Mouse (Mus musculus) heart, embryonic 15.5 days (tissue): ENCODE results near the gene Izumo2. TPM values are rescaled to one million over a fixed set of nuclear protein-coding genes. Genes with fewer than 3 reads are reported as not detected.

Experiments used
- ATAC-seq: fragments of 200-750 bp; cut with Nextera tagmentation; replicated peaks from 2 replicates; pipeline ENCODE4 v1.8.0; 2017; ENCODE audit warnings: low read depth, moderate TSS enrichment; ENCODE audit not compliant: insufficient number of reproducible peaks, insufficient read depth, low FRiP score
- H3K27ac ChIP-seq: fragments of 300-500 bp; sonication (generic); 2 replicates; pipeline ENCODE4 v1.5.1; 2015; ENCODE audit warnings: mild to moderate bottlenecking, inconsistent platforms
- H3K27me3 ChIP-seq: fragments of 300-500 bp; sonication (generic); 2 replicates; pipeline ENCODE4 v1.6.1; 2015; ENCODE audit warnings: inconsistent platforms
- H3K36me3 ChIP-seq: fragments of 300-500 bp; sonication (generic); 2 replicates; pipeline ENCODE4 v1.6.1; 2015; ENCODE audit warnings: mild to moderate bottlenecking, inconsistent platforms
- H3K4me1 ChIP-seq: fragments of 300-500 bp; sonication (generic); replicated peaks from 2 replicates; pipeline ENCODE4 v1.6.1; 2015; ENCODE audit warnings: inconsistent platforms
- H3K4me2 ChIP-seq: fragments of 300-500 bp; sonication (generic); 2 replicates; pipeline ENCODE4 v1.6.1; 2015; ENCODE audit warnings: inconsistent platforms, mild to moderate bottlenecking, moderate library complexity
- H3K4me3 ChIP-seq: fragments of 300-500 bp; sonication (generic); 2 replicates; pipeline ENCODE4 v1.5.1; 2015; ENCODE audit warnings: mild to moderate bottlenecking, inconsistent platforms
- H3K9ac ChIP-seq: fragments of 300-500 bp; sonication (generic); 2 replicates; pipeline ENCODE4 v1.6.1; 2015; ENCODE audit warnings: mild to moderate bottlenecking, inconsistent platforms
- H3K9me3 ChIP-seq: fragments of 300-500 bp; sonication (generic); replicated peaks from 2 replicates; pipeline ENCODE4 v1.6.1; 2016; ENCODE audit warnings: inconsistent platforms
- WGBS: fragments of 180-500 bp; shearing (Covaris S2); methylation state at CpG from one replicate; pipeline ENCODE4 v1.1.7; 2015; ENCODE audit warnings: mixed read lengths; 5-methylcytosine and 5-hydroxymethylcytosine counted together
- polyA plus RNA-seq: library from polyadenylated mRNA; unstranded; fragments of >200 nt; fragmentation: Nextera tagmentation; extraction: Ambion mirVana; gene quantifications from 2 replicates; pipeline ENCODE4 v1.2.1, GENCODE M21; 2015

Gene Izumo2
- polyA plus RNA-seq, 1 experiment from 2014 or later: not detected

- Histone ChIP-seq H3K27me3 (peaks cover 17% of the 10 kb centered on the region), H3K9ac (no peak overlapping the region), H3K27ac (no peak overlapping the region), H3K36me3 (no peaks in the 10 kb centered on the region), H3K9me3 (no peaks in the 10 kb centered on the region), H3K4me2 (no peak overlapping the region), H3K4me1 (peaks cover 10% of the 10 kb centered on the region), H3K4me3 (no peak overlapping the region)
- no peak for ATAC-seq
- WGBS: 71% methylated on average over 6 of the region's 6 CpGs
These were observed 33.4 kb upstream of the Izumo2 start for GRCm38 (mm10) chr7:44675171-44675570.

GRCm38 (mm10) chr7:44676126-44676525, 32.4 kb upstream of the Izumo2 start:
- no peak overlapping the region for H3K4me3 ChIP-seq
- 52% methylated on average over 4 of the region's 4 CpGs for WGBS
- H3K9me3 ChIP-seq: no peaks in the 10 kb centered on the region
- peaks cover 8% of the 10 kb centered on the region for H3K27me3 ChIP-seq
- no peaks in the 10 kb centered on the region for H3K36me3 ChIP-seq
- H3K27ac ChIP-seq: no peak overlapping the region
- ATAC-seq: no peak
- H3K9ac ChIP-seq: no peak overlapping the region
- peaks cover 3% of the 10 kb centered on the region for H3K4me1 ChIP-seq
- no peak overlapping the region for H3K4me2 ChIP-seq

- no peak for ATAC-seq
- Histone ChIP-seq H3K9ac (no peak overlapping the region), H3K27ac (no peak overlapping the region), H3K27me3 (peaks cover 5% of the 10 kb centered on the region), H3K9me3 (no peaks in the 10 kb centered on the region), H3K4me1 (no peaks in the 10 kb centered on the region), H3K36me3 (no peaks in the 10 kb centered on the region), H3K4me2 (no peak overlapping the region), H3K4me3 (no peak overlapping the region)
- 56% methylated on average over 2 of the region's 2 CpGs for WGBS
These were observed 31.9 kb upstream of the Izumo2 start for GRCm38 (mm10) chr7:44676611-44677010.

- Histone ChIP-seq H3K4me1 (peaks cover 8% of the 10 kb centered on the region), H3K4me3 (no peak overlapping the region), H3K9me3 (no peaks in the 10 kb centered on the region), H3K4me2 (no peak overlapping the region), H3K36me3 (no peaks in the 10 kb centered on the region), H3K27ac (no peak overlapping the region), H3K27me3 (no peaks in the 10 kb centered on the region; the same call in 1 of the 2 replicates), H3K9ac (no peak overlapping the region)
- 72% methylated on average over 8 of the region's 8 CpGs for WGBS
- no peak for ATAC-seq
These were observed 24.9 kb upstream of the Izumo2 start for GRCm38 (mm10) chr7:44683656-44684055.

- no peak overlapping the region; the same call in 1 of the 2 replicates for H3K4me2 ChIP-seq
- ATAC-seq: peak; percentile 54; the same call in 1 of the 2 replicates
- H3K9me3 ChIP-seq: no peaks in the 10 kb centered on the region
- 49% methylated on average over 16 of the region's 17 CpGs for WGBS
- no peaks in the 10 kb centered on the region for H3K36me3 ChIP-seq
- H3K27me3 ChIP-seq: no peaks in the 10 kb centered on the region; the same call in 1 of the 2 replicates
- no peak overlapping the region for H3K27ac ChIP-seq
- H3K4me1 ChIP-seq: peaks cover 8% of the 10 kb centered on the region
- H3K4me3 ChIP-seq: no peak overlapping the region
- no peak overlapping the region for H3K9ac ChIP-seq
These were observed 22.8 kb upstream of the Izumo2 start for GRCm38 (mm10) chr7:44685531-44686402.

- 69% methylated on average over 3 of the region's 3 CpGs for WGBS
These were observed 19.7 kb upstream of the Izumo2 start for GRCm38 (mm10) chr7:44688890-44689289.

GRCm38 (mm10) chr7:44689331-44689730, 19.2 kb upstream of the Izumo2 start:
- no peak overlapping the region for H3K9ac ChIP-seq
- no peak overlapping the region for H3K4me3 ChIP-seq
- H3K9me3 ChIP-seq: no peaks in the 10 kb centered on the region
- no peak for ATAC-seq
- H3K36me3 ChIP-seq: no peaks in the 10 kb centered on the region
- no peak overlapping the region for H3K4me2 ChIP-seq
- peaks cover 8% of the 10 kb centered on the region for H3K4me1 ChIP-seq
- no peak overlapping the region for H3K27ac ChIP-seq
- WGBS: 89% methylated on average over 7 of the region's 7 CpGs
- H3K27me3 ChIP-seq: no peaks in the 10 kb centered on the region; the same call in 1 of the 2 replicates

More at GRCm38 (mm10) chr7:44688890-44689289, 19.7 kb upstream of the Izumo2 start:
- Histone ChIP-seq H3K4me2 (no peak overlapping the region), H3K27ac (no peak overlapping the region), H3K4me3 (no peak overlapping the region), H3K27me3 (no peaks in the 10 kb centered on the region; the same call in 1 of the 2 replicates), H3K36me3 (no peaks in the 10 kb centered on the region), H3K9me3 (no peaks in the 10 kb centered on the region), H3K9ac (no peak overlapping the region), H3K4me1 (peaks cover 8% of the 10 kb centered on the region)
- no peak for ATAC-seq

GRCm38 (mm10) chr7:44693427-44694175, 14.9 kb upstream of the Izumo2 start:
- Histone ChIP-seq H3K9ac (no peak overlapping the region), H3K36me3 (no peaks in the 10 kb centered on the region), H3K9me3 (no peaks in the 10 kb centered on the region), H3K4me1 (peaks cover 14% of the 10 kb centered on the region), H3K4me2 (no peak overlapping the region), H3K27ac (no peak overlapping the region), H3K4me3 (no peak overlapping the region), H3K27me3 (no peaks in the 10 kb centered on the region)
- WGBS: 63% methylated on average over 10 of the region's 10 CpGs
- no peak for ATAC-seq

GRCm38 (mm10) chr7:44695223-44695622, 13.3 kb upstream of the Izumo2 start:
- no peak for ATAC-seq
- Histone ChIP-seq H3K27ac (no peak overlapping the region), H3K9me3 (no peaks in the 10 kb centered on the region), H3K4me3 (no peak overlapping the region), H3K4me1 (peaks cover 14% of the 10 kb centered on the region), H3K9ac (no peak overlapping the region), H3K36me3 (no peaks in the 10 kb centered on the region), H3K27me3 (0 out of 2 replicates have a peak, but pooled peaks cover 2% of the 10 kb centered on the region), H3K4me2 (no peak overlapping the region)
- 79% methylated on average over 4 of the region's 4 CpGs for whole genome bisulfite sequencing

- H3K9ac ChIP-seq: no peak overlapping the region
- no peaks in the 10 kb centered on the region for H3K9me3 ChIP-seq
- WGBS: 7% methylated on average over 20 of the region's 20 CpGs
- 0 out of 2 replicates have a peak, but pooled peaks cover 2% of the 10 kb centered on the region for H3K27me3 ChIP-seq
- ATAC-seq: peak; percentile 70; the same call in 1 of the 2 replicates
- H3K4me3 ChIP-seq: no peak overlapping the region
- H3K36me3 ChIP-seq: no peaks in the 10 kb centered on the region
- peak overlapping the region; percentile 79 for H3K27ac ChIP-seq
- peak overlapping the region; percentile 29 for H3K4me2 ChIP-seq
- H3K4me1 ChIP-seq: peaks cover 15% of the 10 kb centered on the region
These were observed 11.3 kb upstream of the Izumo2 start for GRCm38 (mm10) chr7:44697191-44697710.

GRCm38 (mm10) chr7:44697980-44698379, 10.6 kb upstream of the Izumo2 start:
- Histone ChIP-seq H3K36me3 (no peaks in the 10 kb centered on the region), H3K4me3 (no peak overlapping the region), H3K4me2 (no peak overlapping the region), H3K9me3 (no peaks in the 10 kb centered on the region), H3K9ac (no peak overlapping the region), H3K27me3 (0 out of 2 replicates have a peak, but pooled peaks cover 2% of the 10 kb centered on the region), H3K4me1 (peaks cover 15% of the 10 kb centered on the region), H3K27ac (no peak overlapping the region)
- 48% methylated on average over 7 of the region's 7 CpGs for WGBS
- ATAC-seq: no peak
